Mouse (Mus musculus) megakaryocyte, embryonic 14.5 days (primary cell): ENCODE data around the gene Braf.

ENCODE experiments used
- FLI1 ChIP-seq: IDR thresholded peaks from 2 replicates; pipeline ENCODE4 v1.6.1; 2012; ENCODE audit warnings: low read length, inconsistent platforms, mixed read lengths
- GATA1 ChIP-seq: IDR thresholded peaks from 3 replicates; pipeline ENCODE4 v1.6.1; 2012; ENCODE audit warnings: mixed read lengths, low read length, inconsistent platforms, borderline replicate concordance

DNA sequence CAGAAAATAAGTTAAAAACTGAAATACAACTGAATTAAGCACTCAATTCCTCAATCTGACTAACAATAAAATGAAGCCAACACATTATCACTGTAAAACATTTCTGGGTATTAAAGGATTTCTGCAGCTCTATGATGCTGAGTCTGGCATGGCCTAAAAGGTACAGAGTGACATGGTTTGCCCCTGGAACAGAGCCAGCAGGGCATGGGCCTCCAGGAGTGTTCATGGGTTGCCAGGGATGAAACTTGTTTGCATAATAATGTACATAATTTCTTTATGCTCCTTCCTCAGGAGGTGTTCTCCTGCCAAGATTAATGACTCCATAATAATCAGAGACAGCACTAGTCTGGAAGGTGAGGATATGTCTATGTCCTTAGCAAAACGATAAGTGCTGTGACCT is 32.1 kb downstream of the Braf start:
- TF ChIP-seq GATA1 = no peak
- no peak for TF ChIP-seq FLI1
